Mouse (Mus musculus): ENCODE results near the gene Adamts18.
"Not testable (repeated sequence)": the region's sequence is repeated elsewhere in the genome, so short reads cannot be mapped to it uniquely, and the experiment has no call there.

Adamts18 gene

DNA sequence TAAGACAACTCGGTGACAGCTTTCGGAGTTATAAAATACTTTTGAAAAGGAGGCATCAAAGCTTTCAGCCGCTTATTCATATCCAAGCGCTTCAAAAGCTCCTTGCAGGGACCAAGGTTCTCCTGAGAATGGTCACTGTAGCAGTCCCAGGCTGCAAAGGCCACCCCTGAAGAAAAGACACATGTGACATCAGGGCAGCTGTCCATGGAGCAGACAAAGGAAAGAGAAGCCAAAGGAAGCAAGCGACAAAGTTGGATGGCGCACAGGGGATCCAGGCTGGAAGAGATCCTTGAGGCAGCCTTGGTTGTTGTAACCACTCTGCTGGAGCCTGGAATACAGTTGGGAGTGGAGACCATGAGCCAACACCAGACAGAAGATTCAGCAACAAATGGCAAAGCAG lies 10.3 kb downstream of the Adamts18 start:
- in situ Hi-C loops (cut with MboI): no loop called here

GRCm38 (mm10) chr8:113837570-113837915 lies 11.0 kb downstream of the Adamts18 start:
- in situ Hi-C loops (cut with MboI): no loop called here

GRCm38 (mm10) chr8:113836892-113837569 lies 11.5 kb downstream of the Adamts18 start:
- in situ Hi-C loops (cut with MboI): no loop called here

GRCm38 (mm10) chr8:113833644-113834043 lies 14.9 kb downstream of the Adamts18 start:
- in situ Hi-C loops (cut with MboI): no loop called here

- in situ Hi-C loops (cut with MboI): no loop called here
Observed at GRCm38 (mm10) chr8:113827270-113827669, 21.3 kb downstream of the Adamts18 start.

DNA sequence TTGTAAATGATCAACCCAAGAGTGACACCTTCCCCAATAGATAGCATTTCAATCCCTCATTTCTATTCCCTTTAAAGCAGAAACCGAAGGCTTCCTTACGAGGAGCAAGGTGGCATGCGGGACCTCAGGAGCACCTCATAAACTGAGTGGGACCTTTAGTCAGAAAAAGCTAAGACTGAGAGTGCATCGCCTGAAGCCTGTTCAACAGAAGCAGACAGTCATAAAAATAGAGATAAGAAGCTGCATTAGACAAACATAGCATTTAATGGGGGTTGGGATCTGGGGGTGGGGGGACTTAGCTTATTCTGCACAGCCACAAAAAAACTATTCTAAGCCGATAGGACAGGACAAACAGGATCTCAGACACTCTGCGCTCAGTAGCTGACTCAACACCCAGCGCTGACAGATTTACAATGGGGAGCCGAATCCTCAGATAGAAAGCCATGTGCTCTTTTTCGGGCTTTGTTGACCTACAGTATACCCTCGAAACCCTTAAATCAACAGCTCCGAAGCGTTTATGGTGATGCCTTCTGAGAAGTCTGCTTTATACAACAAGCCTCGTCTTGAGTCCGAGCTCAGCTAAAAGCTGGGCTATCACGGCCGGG lies 27.5 kb downstream of the Adamts18 start:
- in situ Hi-C loops (cut with MboI): no loop called here

DNA sequence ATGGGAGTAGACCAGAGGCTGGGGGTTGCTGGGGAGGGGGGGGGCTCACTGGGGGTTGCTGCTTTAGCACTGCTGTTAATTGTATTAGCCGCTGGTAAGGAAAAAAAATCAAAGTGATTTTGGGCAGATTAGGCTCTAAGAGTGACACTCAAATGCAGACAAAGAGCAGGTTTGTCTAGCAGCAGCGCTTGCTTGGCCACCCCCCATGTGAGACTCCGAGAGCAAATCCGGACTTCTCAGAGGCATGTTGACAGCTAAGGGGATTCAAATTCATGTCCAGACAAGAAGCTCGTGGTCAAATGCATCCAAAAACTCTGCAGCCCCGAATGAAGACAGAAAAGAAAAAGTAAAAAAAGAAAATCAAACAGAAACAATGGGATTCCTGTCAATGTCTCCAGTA lies 34.6 kb downstream of the Adamts18 start:
- in situ Hi-C loops (cut with MboI): no loop called here

- in situ Hi-C loops (cut with MboI): no loop called here
Observed at GRCm38 (mm10) chr8:113811521-113811920, 37.0 kb downstream of the Adamts18 start.

- in situ Hi-C loops (cut with MboI): no loop called here
Observed at GRCm38 (mm10) chr8:113809929-113810328, 38.6 kb downstream of the Adamts18 start.

DNA sequence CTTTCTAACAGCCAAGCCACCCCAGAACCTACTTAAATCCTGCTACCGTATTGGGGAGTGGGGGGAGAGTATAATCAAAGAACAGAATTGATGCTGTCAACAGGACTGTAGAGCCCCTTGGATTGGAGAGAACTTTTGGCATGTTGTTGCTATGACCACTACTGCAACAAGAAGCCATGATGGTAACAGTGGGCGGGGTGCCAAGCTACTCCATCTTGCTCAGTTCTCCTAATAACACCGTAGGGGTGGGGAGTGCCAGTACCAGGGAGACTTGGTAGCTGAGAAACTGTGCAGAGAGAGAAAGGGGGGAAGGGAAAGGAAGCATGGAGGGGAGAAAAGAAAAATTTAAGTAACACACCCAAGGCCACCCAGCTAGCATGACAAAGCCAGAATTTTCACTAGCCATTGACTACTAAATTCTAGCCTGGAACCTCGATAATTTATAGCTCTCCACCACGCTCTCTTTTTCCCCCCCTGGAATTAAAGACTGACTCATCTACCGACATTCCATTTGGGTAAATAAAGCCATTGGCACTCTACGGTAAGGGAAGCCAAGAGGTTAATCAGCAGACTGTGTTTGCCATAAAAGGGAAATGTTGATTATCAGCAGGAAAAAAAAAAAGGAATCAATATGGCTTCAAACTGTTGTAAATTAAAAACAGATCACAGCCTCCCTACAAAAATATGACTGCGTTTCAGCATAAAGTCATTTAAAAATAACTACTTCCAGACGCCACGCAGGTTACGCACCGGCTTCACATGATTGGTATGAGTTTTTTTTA lies 44.5 kb downstream of the Adamts18 start:
- in situ Hi-C loops (cut with MboI): no loop called here

DNA sequence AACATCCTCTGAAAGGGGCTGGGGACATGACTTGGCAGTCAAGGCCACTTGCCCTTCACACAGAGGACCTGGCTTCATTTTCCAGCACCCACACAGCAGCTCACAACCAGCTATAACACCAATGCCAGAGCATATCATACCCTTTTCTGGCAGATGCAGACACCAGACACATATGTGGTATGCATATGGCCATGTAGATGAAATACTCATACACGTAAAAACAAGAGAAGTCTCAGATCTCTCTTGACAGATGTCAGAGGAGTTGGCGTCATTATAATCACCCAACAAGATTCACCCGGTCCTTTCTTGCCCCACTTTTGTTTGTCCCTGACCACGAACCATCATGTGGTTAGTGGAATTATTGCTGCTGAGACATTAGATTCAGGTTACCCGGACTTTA lies 47.0 kb downstream of the Adamts18 start:
- in situ Hi-C loops (cut with MboI): no loop called here

GRCm38 (mm10) chr8:113800556-113800955 lies 48.0 kb downstream of the Adamts18 start:
- in situ Hi-C loops (cut with MboI): not testable (repeated sequence)

DNA sequence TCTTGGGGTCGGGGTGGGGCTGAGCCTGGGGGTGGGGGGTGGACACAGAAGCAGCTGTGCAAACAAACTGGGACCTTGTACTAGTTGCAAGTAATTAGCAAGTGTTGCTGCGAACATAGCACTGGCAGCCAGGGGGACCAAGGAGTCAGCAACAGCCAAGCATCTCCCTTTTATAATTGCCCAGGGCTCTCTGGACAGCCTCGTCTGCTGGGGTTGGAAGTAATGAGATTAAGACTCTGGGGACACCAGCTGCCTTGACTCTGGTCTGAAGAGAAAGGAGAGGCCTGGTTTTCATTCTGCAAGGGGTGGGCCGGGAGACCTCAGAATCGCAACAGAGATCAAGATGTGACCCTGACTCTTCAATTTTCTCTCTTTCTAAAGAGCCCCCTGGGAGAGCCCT lies 49.0 kb downstream of the Adamts18 start:
- in situ Hi-C loops (cut with MboI): no loop called here

- in situ Hi-C loops (cut with MboI): no loop called here
Observed at GRCm38 (mm10) chr8:113791856-113792255, 56.7 kb downstream of the Adamts18 start.

GRCm38 (mm10) chr8:113791061-113791460 lies 57.5 kb downstream of the Adamts18 start:
- in situ Hi-C loops (cut with MboI): no loop called here

DNA sequence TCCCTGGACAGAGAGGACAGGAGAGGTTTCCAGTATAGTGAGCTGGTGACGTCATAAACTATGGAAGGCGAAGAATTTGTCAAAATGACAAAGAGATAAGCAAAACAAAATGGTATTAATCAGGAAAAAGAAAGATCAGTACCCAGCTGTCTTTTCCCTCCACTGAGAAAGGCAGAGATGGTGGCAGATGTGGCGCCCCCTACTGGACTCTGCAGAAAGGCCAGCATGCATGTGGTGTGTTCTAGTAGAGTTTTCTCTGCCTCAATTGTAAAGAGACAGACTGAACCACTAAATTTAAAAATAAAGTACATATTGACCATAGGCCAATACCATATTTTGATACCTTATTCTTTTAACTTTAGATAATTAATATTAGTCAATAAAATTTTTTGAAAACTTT lies 64.8 kb downstream of the Adamts18 start:
- in situ Hi-C loops (cut with MboI): no loop called here

DNA sequence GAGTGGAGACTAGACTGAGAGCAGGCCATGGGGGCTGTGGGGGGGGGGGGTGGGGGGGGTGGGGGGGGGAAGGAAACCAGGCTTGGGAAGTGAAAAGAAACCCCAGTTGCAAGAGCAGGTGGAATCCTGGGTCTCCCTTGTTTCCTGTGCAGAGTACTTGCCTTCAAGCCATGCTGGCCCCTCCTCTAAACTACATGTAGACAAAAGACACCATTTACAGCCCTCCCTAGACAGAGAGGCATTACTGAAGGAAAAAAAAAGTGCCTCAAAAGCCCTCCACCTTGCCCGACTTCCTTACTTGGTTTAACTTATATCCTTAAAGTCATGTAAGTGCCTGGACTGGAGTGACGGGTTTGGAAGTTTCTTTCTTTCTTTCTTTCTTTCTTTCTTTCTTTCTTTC lies 67.0 kb downstream of the Adamts18 start:
- in situ Hi-C loops (cut with MboI): no loop called here

GRCm38 (mm10) chr8:113775361-113775760 lies 73.2 kb downstream of the Adamts18 start:
- in situ Hi-C loops (cut with MboI): no loop called here

GRCm38 (mm10) chr8:113768861-113769410 lies 79.6 kb downstream of the Adamts18 start:
- in situ Hi-C loops (cut with MboI): no loop called here

- in situ Hi-C loops (cut with MboI): no loop called here
Observed at GRCm38 (mm10) chr8:113765121-113765520, 83.4 kb downstream of the Adamts18 start.

GRCm38 (mm10) chr8:113763592-113764355 lies 84.8 kb downstream of the Adamts18 start:
- in situ Hi-C loops (cut with MboI): no loop called here

DNA sequence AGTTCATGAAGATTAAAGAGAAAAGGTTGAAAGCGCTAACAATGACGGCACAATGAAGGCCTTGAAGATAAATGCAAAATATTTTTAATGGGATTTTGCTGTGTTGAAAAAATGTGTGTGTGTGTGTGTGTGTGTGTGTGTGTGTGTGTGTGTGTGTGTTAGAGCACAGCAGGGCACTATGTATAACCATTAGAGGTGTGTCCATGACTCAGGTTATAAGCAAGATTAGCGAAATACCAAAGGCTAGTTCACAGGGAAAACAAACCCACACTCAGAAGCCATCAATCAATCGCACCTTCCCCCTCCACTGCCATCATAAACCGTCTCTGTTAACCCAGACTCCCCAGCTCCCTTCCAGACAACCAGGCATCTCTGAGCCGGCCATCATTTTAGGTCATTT lies 86.4 kb downstream of the Adamts18 start:
- in situ Hi-C loops (cut with MboI): no loop called here

Measured in mature B cell (primary cell).